Mouse (Mus musculus): ENCODE measurements around the gene Olfr1029. TPM values are rescaled to one million over a fixed set of nuclear protein-coding genes. Genes with fewer than 3 reads are reported as not detected.

Gene Olfr1029
- not detected in 2 replicates for polyA plus RNA-seq (2012; ENCODE audit: low replicate concordance)

GRCm38 (mm10) chr2:85973595-85973994 is at the start of gene Olfr1029:
TSS of gene Olfr1029 (plus strand) at chr2:85973895.

GRCm38 (mm10) chr2:85950137-85950536 is 23.6 kb upstream of the Olfr1029 start, which contains the start of gene Olfr1028:
TSS of gene Olfr1028 (plus strand) at chr2:85950437.

GRCm38 (mm10) chr2:85978976-85979375 is 5.3 kb downstream of the Olfr1029 start, which contains the start of gene Olfr1030:
TSS of gene Olfr1030 (plus strand) at chr2:85979276.

GRCm38 (mm10) chr2:85990004-85990403 is 16.3 kb downstream of the Olfr1029 start, which contains the start of gene Olfr1031:
TSS of gene Olfr1031 (plus strand) at chr2:85990304.

GRCm38 (mm10) chr2:86005240-86005639 is 31.5 kb downstream of the Olfr1029 start, which contains the start of gene Olfr1032:
TSS of gene Olfr1032 (plus strand) at chr2:86005540.

GRCm38 (mm10) chr2:86020406-86020805 is 46.7 kb downstream of the Olfr1029 start, which contains the start of gene Olfr1033:
TSS of gene Olfr1033 (plus strand) at chr2:86020633.

Other genes with a start within 250 kb of the Olfr1029 start
- not detected in 2 replicates for gene Olfr1012, start 211.1 kb upstream of the Olfr1029 start, polyA plus RNA-seq (2012; ENCODE audit: low replicate concordance)
- not detected in 2 replicates for gene Olfr1013, start 206.8 kb upstream of the Olfr1029 start, polyA plus RNA-seq (2012; ENCODE audit: low replicate concordance)
- not detected in 2 replicates for gene Olfr1014, start 201.2 kb upstream of the Olfr1029 start, polyA plus RNA-seq (2012; ENCODE audit: low replicate concordance)
- not detected in 2 replicates for gene Olfr1015, start 191.9 kb upstream of the Olfr1029 start, polyA plus RNA-seq (2012; ENCODE audit: low replicate concordance)
- not detected in 2 replicates for gene Olfr1016, start 171.4 kb upstream of the Olfr1029 start, polyA plus RNA-seq (2012; ENCODE audit: low replicate concordance)
- gene Olfr1018, start 155.4 kb upstream of the Olfr1029 start, polyA plus RNA-seq (2012; ENCODE audit: low replicate concordance) = not detected in 2 replicates
- not detected in 2 replicates for gene Olfr1019, start 128.4 kb upstream of the Olfr1029 start, polyA plus RNA-seq (2012; ENCODE audit: low replicate concordance)
- not detected in 2 replicates for gene Olfr1020, start 126.9 kb upstream of the Olfr1029 start, polyA plus RNA-seq (2012; ENCODE audit: low replicate concordance)
- not detected in 2 replicates for gene Olfr1022, start 105.3 kb upstream of the Olfr1029 start, polyA plus RNA-seq (2012; ENCODE audit: low replicate concordance)
- not detected in 2 replicates for gene Olfr1023, start 88.3 kb upstream of the Olfr1029 start, polyA plus RNA-seq (2012; ENCODE audit: low replicate concordance)
- gene Olfr1024, start 68.8 kb upstream of the Olfr1029 start, polyA plus RNA-seq (2012; ENCODE audit: low replicate concordance) = not detected in 2 replicates
- gene Olfr1025-ps1, start 58.7 kb upstream of the Olfr1029 start, polyA plus RNA-seq (2012; ENCODE audit: low replicate concordance) = not detected in 2 replicates
- gene Olfr1026, start 52.3 kb upstream of the Olfr1029 start, polyA plus RNA-seq (2012; ENCODE audit: low replicate concordance) = not detected in 2 replicates
- not detected in 2 replicates for gene Olfr1028, start 23.5 kb upstream of the Olfr1029 start, polyA plus RNA-seq (2012; ENCODE audit: low replicate concordance)
- not detected in 2 replicates for gene Olfr1030, start 5.4 kb downstream of the Olfr1029 start, polyA plus RNA-seq (2012; ENCODE audit: low replicate concordance)
- not detected in 2 replicates for gene Olfr1031, start 16.4 kb downstream of the Olfr1029 start, polyA plus RNA-seq (2012; ENCODE audit: low replicate concordance)
- gene Olfr1032, start 31.6 kb downstream of the Olfr1029 start, polyA plus RNA-seq (2012; ENCODE audit: low replicate concordance) = not detected in 2 replicates
- not detected in 2 replicates for gene Olfr1033, start 46.7 kb downstream of the Olfr1029 start, polyA plus RNA-seq (2012; ENCODE audit: low replicate concordance)
- gene Olfr1034, start 72.0 kb downstream of the Olfr1029 start, polyA plus RNA-seq (2012; ENCODE audit: low replicate concordance) = not detected in 2 replicates
- gene Olfr1036, start 100.1 kb downstream of the Olfr1029 start, polyA plus RNA-seq (2012; ENCODE audit: low replicate concordance) = not detected in 2 replicates
- not detected in 2 replicates for gene Olfr1037, start 113.5 kb downstream of the Olfr1029 start, polyA plus RNA-seq (2012; ENCODE audit: low replicate concordance)
- not detected in 2 replicates for gene Olfr1039, start 162.0 kb downstream of the Olfr1029 start, polyA plus RNA-seq (2012; ENCODE audit: low replicate concordance)
- not detected in 2 replicates for gene Olfr1040, start 172.8 kb downstream of the Olfr1029 start, polyA plus RNA-seq (2012; ENCODE audit: low replicate concordance)
- gene Olfr1042, start 187.9 kb downstream of the Olfr1029 start, polyA plus RNA-seq (2012; ENCODE audit: low replicate concordance) = not detected in 2 replicates
- gene Olfr1043, start 193.6 kb downstream of the Olfr1029 start, polyA plus RNA-seq (2012; ENCODE audit: low replicate concordance) = 0.19 TPM in 1 of 2 replicates, not detected in the other
- gene Olfr1044, start 203.9 kb downstream of the Olfr1029 start, polyA plus RNA-seq (2012; ENCODE audit: low replicate concordance) = not detected in 2 replicates
- not detected in 2 replicates for gene Olfr52, start 211.8 kb downstream of the Olfr1029 start, polyA plus RNA-seq (2012; ENCODE audit: low replicate concordance)
- not detected in 2 replicates for gene Olfr1045, start 229.1 kb downstream of the Olfr1029 start, polyA plus RNA-seq (2012; ENCODE audit: low replicate concordance)
- gene Olfr1046, start 245.4 kb downstream of the Olfr1029 start, polyA plus RNA-seq (2012; ENCODE audit: low replicate concordance) = not detected in 2 replicates